Mouse (Mus musculus): ENCODE measurements around the gene Parp11. TPM values are rescaled to one million over a fixed set of nuclear protein-coding genes. Genes with fewer than 3 reads are reported as not detected.

Gene Parp11
- total RNA-seq (2021): 10 to 100 TPM; 26.3 to 30.9 TPM
- long read RNA-seq, experiment 1, partial matches to known transcripts: 1 of 6 reads
- long read RNA-seq, experiment 1, other reads (novel, unspliced or antisense): 1 of 6 reads
- long read RNA-seq, experiment 2, partial matches to known transcripts: 0 of 9 reads
- long read RNA-seq, experiment 2, other reads (novel, unspliced or antisense): 4 of 9 reads

DNA sequence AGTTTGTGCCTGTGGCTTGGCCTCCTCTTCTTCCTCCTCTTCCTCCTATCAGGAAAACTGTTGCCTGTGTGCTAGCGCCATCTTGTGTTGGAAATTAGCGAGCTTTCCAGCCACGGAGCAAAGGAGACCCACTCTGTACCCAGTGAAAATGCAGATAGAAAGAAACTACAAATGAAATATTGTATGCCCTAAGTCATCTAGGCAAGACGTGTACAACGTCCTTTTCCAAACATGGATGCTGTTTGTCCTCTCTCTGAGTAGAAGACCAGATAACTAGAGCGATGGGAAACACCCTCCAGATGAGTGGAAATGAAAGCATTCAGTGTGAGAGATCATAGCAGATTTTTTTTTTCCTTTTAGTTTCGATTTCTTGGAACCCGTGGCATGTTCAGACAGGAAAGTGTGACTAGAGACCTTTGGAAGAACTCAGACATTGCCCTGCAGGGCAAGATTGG lies at the start of gene Parp11:
Parp11 (plus strand) TSS at position 405 of the 455 bp plus-strand sequence.
- peak in 1 of 2 experiments; percentile 32 for DNase-seq (ENCODE audit: low spot score in 2 of 2)

DNA sequence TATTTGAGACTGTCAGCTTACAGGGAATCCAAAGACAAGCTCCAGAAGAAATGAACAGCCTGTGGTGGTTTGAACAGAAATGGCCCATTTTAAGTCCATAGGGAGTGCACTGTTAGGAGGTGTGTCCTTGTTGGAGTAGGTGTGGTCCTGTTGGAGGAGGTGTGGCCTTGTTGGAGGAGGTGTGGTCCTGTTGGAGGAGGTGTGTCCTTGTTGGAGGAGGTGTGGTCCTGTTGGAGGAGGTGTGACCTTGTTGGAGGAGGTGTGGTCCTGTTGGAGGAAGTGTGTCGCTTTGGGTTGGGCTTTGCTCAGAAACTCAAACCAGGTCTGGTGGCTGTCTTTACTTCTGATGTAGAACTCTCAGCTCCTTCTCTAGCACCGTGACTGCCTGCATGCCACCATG lies 48.6 kb upstream of the Parp11 start:
- no peak for DNase-seq (ENCODE audit: low spot score in 2 of 2)

DNA sequence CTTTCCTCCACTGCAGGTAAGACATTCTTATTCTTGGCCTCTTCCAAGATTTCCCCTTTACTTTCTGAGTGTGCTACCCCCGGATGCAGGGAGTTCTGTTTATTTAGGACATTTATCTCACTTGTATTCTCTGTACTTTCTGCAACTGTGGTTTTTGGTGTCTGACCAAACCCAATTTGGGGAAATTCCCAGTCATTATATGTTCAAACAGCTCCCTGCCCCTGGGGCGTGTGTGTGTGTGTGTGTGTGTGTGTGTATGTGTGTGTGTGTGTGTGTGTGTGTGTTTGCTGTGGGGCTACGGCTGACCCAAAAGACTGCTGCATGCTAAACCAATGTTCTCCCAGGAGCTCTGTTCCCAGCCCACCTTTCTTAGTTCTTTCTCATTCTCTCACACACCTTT lies 45.2 kb upstream of the Parp11 start:
- DNase-seq (ENCODE audit: low spot score in 2 of 2): no peak

DNA sequence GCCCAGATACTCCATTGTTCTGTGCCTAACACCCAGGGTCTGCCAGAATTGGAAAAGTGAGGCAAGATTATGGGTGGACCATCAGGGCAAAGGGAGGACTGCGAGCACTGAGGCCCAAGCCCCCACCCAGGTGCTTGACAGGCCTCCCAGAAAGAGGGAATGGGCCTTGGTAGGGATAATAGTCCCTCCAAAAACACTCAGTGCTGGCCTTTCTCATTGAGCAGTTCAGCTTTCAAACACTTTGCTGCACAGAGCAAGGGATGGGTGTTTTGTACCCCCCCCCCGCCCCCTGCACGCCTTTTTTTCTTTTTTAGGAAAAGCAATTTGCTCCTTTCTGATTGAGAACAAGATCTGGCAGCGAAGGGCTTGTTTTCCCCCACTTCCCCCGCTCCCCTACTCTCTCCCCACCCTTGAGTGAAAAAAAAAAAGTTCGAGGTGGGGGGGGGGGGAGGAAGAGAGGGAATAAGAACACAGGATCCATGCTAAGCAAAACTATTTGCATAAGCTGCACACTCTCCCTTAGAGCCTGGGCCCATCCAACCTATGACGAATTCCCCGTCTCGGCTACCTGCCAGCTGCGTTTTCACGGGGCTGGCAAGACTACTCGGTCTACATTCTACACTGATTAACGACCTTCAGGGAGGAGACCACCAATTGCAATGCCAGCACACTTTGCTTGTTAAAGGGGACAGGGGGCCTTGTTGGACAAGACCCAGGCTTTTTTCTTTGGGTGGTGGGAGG lies 42.4 kb upstream of the Parp11 start:
- DNase-seq (ENCODE audit: low spot score in 2 of 2): no peak

DNA sequence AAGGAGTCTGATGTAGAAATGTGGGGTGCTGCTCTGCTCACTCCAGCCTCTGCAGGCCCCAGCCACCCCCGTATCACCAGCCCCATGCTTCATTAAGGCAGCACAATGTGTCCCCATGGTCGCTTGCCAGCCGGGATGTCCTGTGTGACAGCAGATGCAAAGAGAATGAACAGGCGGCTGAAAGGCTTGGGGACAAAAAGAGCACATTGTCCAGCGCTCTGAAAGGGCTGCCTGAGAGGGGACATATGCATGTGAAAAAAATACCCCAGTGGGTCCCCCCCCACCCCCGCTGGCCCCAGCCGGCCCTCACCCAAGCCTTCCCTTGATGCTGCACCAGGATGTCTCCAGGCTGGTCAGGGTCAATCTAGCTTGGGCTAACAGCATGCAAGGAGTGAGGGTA lies 41.0 kb upstream of the Parp11 start:
- DNase-seq (ENCODE audit: low spot score in 2 of 2): no peak

DNA sequence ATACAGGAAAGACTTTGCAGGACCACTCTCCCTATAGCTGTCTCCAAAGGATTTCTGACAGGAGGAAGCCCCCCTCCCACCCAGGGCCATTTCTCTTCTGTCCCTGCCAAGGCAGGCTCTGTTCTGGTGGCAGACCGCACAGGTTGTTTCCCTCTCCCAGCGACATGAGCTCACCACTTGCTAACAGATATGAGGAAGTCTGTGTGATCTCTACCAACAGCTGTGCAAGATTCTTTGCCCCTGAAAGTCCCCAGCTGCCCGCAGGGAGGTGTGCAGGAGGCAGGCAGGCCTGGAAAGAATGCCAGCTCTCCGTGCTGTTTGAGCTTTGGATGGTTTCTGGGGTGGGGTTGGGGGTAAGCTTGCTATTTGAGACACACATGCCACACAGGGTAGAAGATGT lies 38.9 kb upstream of the Parp11 start:
- DNase-seq (ENCODE audit: low spot score in 2 of 2): no peak

DNA sequence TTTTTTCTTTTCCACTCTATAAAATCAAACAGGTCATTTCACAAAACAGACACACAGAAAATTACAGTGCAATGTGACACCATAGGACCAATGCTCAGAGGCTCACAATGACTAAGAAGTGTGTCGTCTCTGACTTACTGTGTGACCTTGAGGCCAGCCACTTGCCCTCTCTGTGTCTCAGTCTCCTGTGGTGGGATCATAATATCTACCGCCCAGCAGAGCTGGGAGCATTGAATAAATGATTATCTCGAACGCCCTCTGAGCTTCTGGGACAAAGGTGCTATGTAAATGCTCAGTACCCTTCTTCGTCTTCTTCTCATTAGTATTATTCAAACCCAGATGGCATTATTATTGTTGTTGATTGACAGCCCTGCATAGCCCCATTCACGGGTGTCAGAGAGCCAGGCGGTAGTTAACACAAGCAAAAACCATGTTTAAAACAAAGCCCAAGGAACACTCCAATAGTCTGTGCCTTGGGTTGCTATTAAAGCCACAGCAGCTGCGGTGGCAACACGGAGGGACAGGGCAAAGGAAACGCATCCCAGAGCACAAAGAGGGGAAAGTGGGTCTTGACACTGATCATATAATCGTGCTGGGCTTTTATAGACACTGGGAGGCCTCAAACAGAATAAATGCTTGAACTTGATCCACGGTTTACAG lies 29.0 kb upstream of the Parp11 start:
- DNase-seq (ENCODE audit: low spot score in 2 of 2): no peak

DNA sequence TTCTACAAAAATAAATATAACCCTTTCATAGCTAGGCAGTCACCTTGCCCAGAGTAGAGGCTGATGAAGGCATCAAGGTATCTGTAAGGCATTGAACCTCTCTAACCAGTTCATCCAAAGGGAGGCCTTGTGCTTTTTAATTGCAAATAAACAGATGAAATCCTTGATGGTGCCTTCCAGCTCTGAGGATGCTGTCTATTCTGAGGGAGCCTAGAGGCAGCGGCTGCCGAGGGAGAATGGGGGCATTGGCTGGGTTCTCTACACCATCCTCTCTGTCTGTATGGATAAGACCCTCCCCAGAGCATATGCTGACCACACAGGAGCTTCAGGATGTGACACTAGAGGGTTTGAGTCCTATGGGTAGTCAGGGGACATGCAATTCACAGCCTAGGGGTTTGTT lies 28.3 kb upstream of the Parp11 start:
- DNase-seq (ENCODE audit: low spot score in 2 of 2): no peak

DNA sequence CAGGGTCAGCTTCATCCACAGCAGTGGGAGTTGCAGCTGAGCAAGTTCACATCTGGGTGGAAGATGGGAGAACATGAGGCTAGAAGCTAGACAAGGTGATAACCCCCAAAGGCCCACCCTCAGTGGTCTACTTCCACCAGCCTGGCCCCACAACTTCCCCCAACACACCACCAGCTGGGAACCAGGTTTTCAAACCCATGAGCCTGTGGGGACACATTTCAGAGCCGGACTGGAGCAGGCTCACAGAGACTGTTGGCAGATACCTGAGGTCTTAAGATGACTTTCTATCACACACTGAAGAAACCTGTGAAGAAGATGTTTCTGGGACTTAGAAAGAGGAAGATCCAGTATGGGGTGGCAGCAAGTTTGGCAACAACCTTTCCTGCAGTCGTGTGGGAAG lies 26.5 kb upstream of the Parp11 start:
- DNase-seq (ENCODE audit: low spot score in 2 of 2): no peak

DNA sequence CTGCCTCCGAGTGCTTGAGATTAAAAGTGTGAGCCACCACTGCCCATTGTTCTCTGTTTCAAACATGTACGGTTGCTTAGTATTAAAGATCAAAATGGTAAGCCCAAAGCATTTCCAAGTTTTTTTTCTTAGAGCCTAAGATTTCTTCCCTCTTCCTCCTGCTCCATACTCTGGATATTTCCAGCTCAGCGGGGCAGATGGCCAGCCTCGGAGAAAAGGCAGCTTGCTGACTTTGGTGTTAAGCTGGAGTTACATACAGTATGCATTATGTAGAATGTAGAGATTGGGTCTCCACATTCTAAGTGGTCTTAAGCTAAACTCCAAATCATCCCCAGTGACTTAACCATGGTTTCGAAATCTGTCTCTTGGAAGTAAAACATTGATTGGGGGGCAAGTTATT lies 21.5 kb upstream of the Parp11 start:
- no peak for DNase-seq (ENCODE audit: low spot score in 2 of 2)

DNA sequence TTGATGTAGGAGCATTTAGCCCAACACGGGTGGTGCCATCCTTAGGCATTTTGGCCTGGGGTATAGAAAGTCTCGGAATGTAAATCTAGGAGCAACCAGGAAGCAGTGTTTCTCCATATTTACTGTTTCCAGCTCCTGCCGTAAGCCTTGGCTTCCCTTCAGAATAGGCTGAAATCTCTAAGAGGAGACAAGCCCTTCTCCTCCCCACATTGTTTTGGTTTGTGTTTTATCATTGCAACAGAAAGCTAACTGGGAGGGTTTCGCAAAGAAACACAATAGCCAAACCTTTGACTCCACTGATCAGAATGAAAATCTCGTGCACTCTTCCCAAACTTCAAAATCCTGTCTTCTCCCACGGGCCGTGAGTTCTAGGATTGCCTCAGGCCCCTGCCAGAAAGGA lies 15.9 kb upstream of the Parp11 start:
- no peak for DNase-seq (ENCODE audit: low spot score in 2 of 2)

DNA sequence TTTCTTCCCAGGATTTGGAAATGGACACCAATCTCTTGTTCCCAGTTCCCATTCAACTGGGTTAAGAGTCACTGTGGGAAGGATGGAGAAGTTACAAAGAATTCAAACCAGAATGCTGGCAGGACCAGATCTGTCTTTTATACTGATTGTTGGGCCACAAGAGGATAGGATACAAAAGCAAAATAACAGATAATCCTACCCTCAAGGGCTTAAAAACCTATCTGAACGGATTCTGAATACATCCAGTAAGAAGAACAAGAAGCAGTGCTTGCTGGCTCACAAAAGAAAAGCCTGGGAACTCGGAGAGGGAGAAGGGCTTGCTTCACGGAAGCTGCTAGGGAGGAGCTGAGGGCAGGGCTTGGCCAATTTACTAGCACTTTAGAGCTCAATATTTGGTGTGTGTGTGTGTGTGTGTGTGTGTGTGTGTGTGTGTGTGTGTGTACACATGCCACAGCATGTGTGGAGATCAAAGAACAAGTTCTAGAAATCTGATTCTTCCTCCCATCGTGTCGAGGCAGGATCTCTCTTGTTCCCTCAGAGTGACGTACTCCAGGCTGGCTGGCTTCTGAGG lies 15.4 kb upstream of the Parp11 start:
- no peak for DNase-seq (ENCODE audit: low spot score in 2 of 2)

DNA sequence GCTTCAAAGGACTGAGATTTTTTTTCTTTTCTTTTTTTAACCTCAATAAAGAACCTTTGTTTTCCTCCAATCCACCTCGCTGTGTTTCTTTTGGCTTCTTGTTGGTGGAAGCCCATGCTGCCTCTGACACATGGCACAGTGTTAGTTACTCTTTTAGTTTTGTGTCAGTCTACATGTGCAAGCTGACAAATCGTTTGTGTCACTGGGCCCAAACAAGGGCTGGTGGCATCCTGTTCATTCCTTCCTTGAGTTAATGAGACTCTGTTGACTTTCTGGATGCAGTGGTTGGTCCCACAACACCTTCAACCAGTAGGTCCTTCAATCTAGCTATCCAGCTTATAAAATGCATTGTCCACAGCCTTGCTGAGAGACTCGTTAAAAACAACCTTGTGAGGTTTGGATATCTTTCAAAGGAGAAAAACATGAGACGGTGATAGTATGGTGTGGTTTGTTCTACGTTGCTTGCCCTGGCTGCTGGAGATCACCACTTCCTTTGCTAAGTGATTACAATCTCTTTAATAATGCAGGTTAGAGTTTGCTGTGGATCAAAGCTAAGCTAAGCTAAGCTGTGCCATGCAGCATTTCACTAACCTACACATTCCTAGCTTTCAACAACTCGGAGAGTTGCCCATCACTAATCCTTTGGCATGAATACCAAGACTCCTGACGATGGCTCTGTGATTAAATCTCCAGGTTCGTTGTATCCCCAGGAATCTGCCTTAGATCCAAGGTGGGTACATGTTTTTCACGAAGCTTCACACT lies 12.6 kb upstream of the Parp11 start:
- DNase-seq (ENCODE audit: low spot score in 2 of 2): no peak

DNA sequence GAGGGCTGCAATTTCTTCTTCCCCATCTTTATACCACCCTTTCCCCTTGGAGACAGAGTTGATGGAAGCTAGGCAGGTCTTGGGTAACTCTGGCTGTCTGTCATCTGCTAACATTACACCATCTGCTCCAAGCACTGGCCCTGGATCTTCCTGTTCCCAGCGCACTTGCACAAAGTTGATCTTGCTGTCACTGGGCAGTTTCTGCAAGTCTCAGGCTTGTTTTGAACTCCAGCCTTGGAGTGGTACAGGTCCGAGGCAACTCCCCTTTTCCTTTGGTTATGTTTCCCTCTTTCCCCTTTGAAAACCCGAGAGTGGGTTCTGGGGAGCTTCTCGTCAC lies 12.0 kb upstream of the Parp11 start:
- no peak for DNase-seq (ENCODE audit: low spot score in 2 of 2)

DNA sequence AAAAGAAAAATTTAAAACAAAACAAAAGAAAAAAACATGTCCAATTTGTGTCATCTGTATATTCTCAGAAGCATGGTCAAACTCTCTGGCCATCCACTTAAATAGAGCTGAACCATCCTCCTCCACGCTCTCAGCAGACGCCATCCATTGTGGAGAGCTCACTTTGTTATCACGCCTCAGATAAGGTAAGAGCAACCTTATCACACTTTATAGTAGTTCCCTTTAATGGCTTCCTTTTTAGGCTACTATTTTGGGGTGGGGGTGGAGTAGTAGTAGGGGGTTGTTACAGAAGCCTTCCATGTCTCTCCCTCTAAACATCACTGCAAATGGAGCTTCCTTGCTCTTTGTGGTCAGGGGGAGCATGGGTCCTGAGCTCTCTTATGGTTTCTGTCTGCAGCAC lies 7.6 kb upstream of the Parp11 start:
- no peak for DNase-seq (ENCODE audit: low spot score in 2 of 2)

DNA sequence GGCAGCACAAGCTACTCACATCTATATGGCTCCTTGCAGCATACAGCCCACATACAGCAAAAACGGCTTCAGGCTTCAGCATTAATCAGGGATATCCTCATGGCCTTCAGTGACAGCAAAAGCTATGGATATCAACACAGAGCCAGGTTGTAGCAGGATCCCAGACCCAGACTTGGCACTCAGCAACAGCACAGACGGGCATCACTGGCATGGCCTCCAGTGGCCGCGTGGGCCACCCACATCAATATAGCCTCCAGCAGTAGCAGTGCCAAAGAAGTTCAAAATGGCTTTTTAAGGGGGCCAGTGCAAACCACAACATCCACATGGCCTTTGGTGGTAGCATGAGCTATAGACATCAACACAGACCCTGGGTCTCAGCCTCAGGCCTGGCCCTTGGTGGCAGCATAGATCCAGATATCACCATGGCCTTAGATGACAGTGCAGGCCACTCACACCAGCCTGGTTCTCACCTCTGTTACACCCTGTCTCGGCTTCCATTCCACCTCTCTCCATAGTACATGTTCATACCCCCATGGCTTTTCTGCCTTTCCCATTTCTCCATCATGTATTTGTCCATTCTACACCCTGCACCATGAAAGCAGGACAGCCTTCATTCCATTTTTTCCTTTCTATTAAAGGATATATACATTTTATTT lies 7.0 kb upstream of the Parp11 start:
- DNase-seq (ENCODE audit: low spot score in 2 of 2): no peak

DNA sequence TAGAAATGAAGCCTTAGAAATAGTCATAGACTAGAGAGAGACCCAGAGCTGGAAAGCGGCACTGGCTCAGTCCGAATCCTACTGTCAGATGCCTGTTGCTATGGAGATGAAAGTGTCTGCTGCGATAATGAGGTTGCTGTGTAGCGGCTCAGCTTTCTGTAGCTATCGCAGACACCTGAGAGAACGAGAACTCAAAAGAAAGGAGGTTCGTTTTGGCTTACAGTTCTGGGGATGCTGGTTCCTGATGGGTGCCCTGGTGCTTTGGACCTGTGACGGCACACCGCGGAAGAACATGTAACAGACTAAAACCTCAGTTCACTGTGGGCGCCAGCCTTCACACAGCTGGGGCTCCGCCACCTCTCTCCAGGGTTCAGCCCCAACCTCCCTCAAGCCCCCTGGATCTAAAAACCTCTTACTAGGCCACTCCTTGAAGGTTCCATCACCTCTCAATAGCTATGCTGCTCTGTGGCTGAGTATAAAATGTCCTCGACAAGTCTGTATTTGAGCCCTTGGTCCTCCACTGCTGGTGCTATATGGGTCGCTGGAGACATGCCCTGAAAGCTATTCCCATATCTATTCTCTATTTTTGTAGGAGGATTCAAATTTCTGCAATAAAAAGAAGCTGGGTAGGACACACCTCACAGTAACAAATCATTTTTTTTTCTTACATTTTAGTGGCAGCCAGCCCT lies 6.1 kb upstream of the Parp11 start:
- no peak for DNase-seq (ENCODE audit: low spot score in 2 of 2)

DNA sequence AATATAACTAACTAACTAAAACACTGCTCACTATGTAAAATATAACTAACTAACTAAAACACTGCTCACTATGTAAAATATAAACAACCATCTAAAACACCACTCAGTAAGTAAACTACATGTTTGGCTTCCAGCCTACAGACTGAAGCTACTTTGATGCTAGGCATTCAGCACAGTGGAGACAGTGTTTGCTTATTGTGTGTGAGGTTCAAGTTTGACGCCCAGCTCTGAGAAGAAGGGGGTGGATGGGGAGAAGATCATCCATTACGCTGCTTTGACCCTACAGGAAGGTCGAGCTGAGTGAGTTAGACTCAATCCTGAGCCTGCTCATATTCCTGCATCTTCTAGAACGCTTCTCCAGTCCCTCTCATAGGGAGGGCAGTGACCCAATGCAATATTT lies 4.1 kb upstream of the Parp11 start:
- DNase-seq (ENCODE audit: low spot score in 2 of 2): no peak

DNA sequence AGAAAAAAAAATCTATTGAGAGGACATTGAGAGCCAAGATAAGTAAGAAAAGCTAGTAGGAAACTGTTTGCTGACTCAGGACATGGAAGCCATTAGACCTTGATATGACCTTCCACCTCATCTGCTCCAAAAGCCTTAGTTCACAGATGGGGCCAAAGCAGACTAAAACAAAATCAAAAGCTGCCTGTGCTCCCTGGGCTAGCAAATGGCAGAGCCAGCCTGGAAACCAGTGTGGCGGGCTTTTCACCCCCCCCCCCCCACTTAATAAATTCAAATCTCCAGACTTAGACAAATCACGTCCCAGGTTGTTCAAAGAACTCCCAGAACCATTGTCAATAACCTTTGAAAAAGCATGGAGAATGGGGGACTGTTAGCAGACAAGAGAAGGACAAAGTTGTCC lies 2.7 kb upstream of the Parp11 start:
- DNase-seq (ENCODE audit: low spot score in 2 of 2): no peak

DNA sequence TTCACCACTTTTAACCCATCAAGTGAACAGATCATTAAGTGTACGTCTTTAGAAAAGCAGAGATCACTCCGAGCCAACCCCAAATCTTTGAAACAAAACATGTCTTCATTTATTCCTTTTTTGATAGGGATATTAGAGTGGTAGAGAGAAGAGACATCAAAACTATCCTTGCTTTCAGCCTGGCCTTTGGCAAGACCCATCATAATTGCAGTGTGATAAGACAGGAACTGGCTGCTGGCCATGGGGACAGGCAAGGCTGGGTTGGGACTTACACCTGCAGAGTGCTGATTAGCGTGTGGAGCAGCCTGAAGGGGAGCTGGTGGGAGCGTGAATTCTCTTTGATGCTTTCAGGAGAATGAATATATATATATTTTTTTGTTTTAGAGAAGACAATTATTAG lies 2.2 kb upstream of the Parp11 start:
- DNase-seq (ENCODE audit: low spot score in 2 of 2): no peak

Measured in adrenal gland, postnatal 4 days (tissue).